Mouse (Mus musculus): ENCODE measurements at regions not wholly inside any gene's neighbourhood (a gene's known extent, or its start where the extent isn't known, plus 50 kb on each side); places are given as distances from the start of the nearest gene placed in this dataset.

GRCm38 (mm10) chr6:127284226-127284625, 132.2 kb upstream of the Ccnd2 start:
- TF ChIP-seq ZNF384 (IDR thresholded peaks at IDR 0.05; ENCODE audit: low read depth, low read length) (no peak), MAFK (IDR thresholded peaks at IDR 0.05; ENCODE audit: insufficient read depth, low read depth, low read length) (no peak), ZC3H11A (IDR thresholded peaks at IDR 0.05; ENCODE audit: borderline replicate concordance, low read depth, low read length) (no peak), HCFC1 (IDR thresholded peaks at IDR 0.05; ENCODE audit: borderline replicate concordance, insufficient read depth, low read length) (no peak), CHD2 (IDR thresholded peaks at IDR 0.05; ENCODE audit: low read depth, low read length) (no peak)

Data from ES-E14 (cell line).